Mouse (Mus musculus) heart, adult 18-20 months (tissue): ENCODE measurements around the gene Gif. TPM values are rescaled to one million over a fixed set of nuclear protein-coding genes. Genes with fewer than 3 reads are reported as not detected.

ENCODE experiments used
- DNase-seq, 2 experiments: peaks; one replicate each; pipeline ENCODE4 v3.0.0; 2021 to 2022; ENCODE audit warnings: mixed read lengths in 1 of 2
- total RNA-seq, 2 experiments: library from RNA; stranded (reverse); gene quantifications; 2 replicates each; pipeline ENCODE4 v1.2.3; 2021

The Gif gene
- total RNA-seq, 2 experiments from 2014 or later: not detected

GRCm38 (mm10) chr19:11794447-11794846 lies 47.1 kb downstream of the Gif start:
- no peak for DNase-seq

- no peak for DNase-seq
Observed at GRCm38 (mm10) chr19:11800531-11801315, 53.4 kb downstream of the Gif start.

- DNase-seq: peak in 1 of 2 experiments; percentile 65
Observed at GRCm38 (mm10) chr19:11804423-11804822, 57.1 kb downstream of the Gif start.

GRCm38 (mm10) chr19:11807251-11807650 lies 59.9 kb downstream of the Gif start:
- no peak for DNase-seq

GRCm38 (mm10) chr19:11807822-11808221 lies 60.5 kb downstream of the Gif start:
- no peak for DNase-seq

- DNase-seq: no peak
Observed at GRCm38 (mm10) chr19:11808452-11808851, 61.1 kb downstream of the Gif start.

GRCm38 (mm10) chr19:11810003-11810758 lies 62.8 kb downstream of the Gif start:
- no peak for DNase-seq

GRCm38 (mm10) chr19:11810856-11811255 lies 63.5 kb downstream of the Gif start:
- DNase-seq: peak in 1 of 2 experiments; percentile 64

- peak in 1 of 2 experiments; percentile 41 for DNase-seq
Observed at GRCm38 (mm10) chr19:11811688-11812365, 64.5 kb downstream of the Gif start.

Other genes with a start within 250 kb of the Gif start
- gene Ms4a6b, start 231.0 kb upstream of the Gif start, total RNA-seq: 1 to 10 TPM; 7.0 to 9.7 TPM
- gene Ms4a4d, start 210.8 kb upstream of the Gif start, total RNA-seq: 1 to 10 TPM; 5.4 to 6.7 TPM
- gene Ms4a6d, start 142.7 kb upstream of the Gif start, total RNA-seq: 1 to 10 TPM; 3.6 to 4.7 TPM
- gene Ms4a2, start 123.8 kb upstream of the Gif start, total RNA-seq: not detected
- gene Ms4a3, start 106.7 kb upstream of the Gif start, total RNA-seq: not detected
- not detected for gene Oosp2, start 87.0 kb upstream of the Gif start, total RNA-seq
- not detected for gene Oosp1, start 56.4 kb upstream of the Gif start, total RNA-seq
- not detected for gene Oosp3, start 50.5 kb upstream of the Gif start, total RNA-seq
- 100 to 1,000 TPM; 113 to 120 TPM for gene Mrpl16, start 22.8 kb downstream of the Gif start, total RNA-seq
- gene Stx3, start 71.8 kb downstream of the Gif start, total RNA-seq: 1 to 10 TPM; 3.5 to 4.5 TPM
- not detected for gene Olfr1417, start 91.7 kb downstream of the Gif start, total RNA-seq
- not detected for gene Olfr1418, start 113.5 kb downstream of the Gif start, total RNA-seq
- gene Olfr1419, start 127.6 kb downstream of the Gif start, total RNA-seq: not detected
- gene Olfr1420, start 139.0 kb downstream of the Gif start, total RNA-seq: not detected
- 10 to 100 TPM; 24.7 to 27.3 TPM for gene Patl1, start 164.8 kb downstream of the Gif start, total RNA-seq
- 10 to 100 TPM; 97.2 to 99.2 TPM for gene Osbp, start 218.4 kb downstream of the Gif start, total RNA-seq